Mouse (Mus musculus) olfactory bulb, adult 2 months (tissue): ENCODE measurements around the gene Mfsd12. TPM values are rescaled to one million over a fixed set of nuclear protein-coding genes. Genes with fewer than 3 reads are reported as not detected.

Experiments
- H3K27ac ChIP-seq: fragments of 200-500 bp; 2 replicates; pipeline ENCODE4 v1.5.1; 2012; ENCODE audit warnings: low read depth, low read length; ENCODE audit not compliant: insufficient read depth
- H3K4me1 ChIP-seq: fragments of 200-500 bp; 2 replicates; pipeline ENCODE4 v1.6.1; 2012; ENCODE audit warnings: low read length; ENCODE audit not compliant: control insufficient read depth, insufficient read depth
- H3K4me3 ChIP-seq: fragments of 200-500 bp; 2 replicates; pipeline ENCODE4 v1.5.1; 2012; ENCODE audit warnings: mild to moderate bottlenecking, low read depth, low read length, moderate library complexity; ENCODE audit not compliant: insufficient read depth
- CTCF ChIP-seq: fragments of 200-500 bp; IDR thresholded peaks from 2 replicates; pipeline ENCODE4 v1.5.1; 2012; ENCODE audit warnings: low read depth, mild to moderate bottlenecking, low read length, moderate library complexity; ENCODE audit not compliant: insufficient read depth
- POLR2A ChIP-seq: fragments of 200-500 bp; IDR thresholded peaks from 2 replicates; pipeline ENCODE4 v1.6.1; 2012; ENCODE audit warnings: mild to moderate bottlenecking, low read depth, low read length, moderate library complexity; ENCODE audit not compliant: insufficient read depth
- WGBS: fragments of 180-500 bp; shearing (Covaris S2); methylation state at CpG from one replicate; pipeline ENCODE4 v1.1.7; 2018; 5-methylcytosine and 5-hydroxymethylcytosine counted together
- polyA plus RNA-seq: library from polyadenylated mRNA; stranded (reverse); fragments of >200 nt; gene quantifications from 2 replicates; pipeline ENCODE4 v1.2.4, GENCODE M21; 2012; ENCODE audit warnings: low replicate concordance; ENCODE audit not compliant: missing spikeins, insufficient read depth, insufficient read length

The Mfsd12 gene
- polyA plus RNA-seq, 1 experiment, result not detected

DNA sequence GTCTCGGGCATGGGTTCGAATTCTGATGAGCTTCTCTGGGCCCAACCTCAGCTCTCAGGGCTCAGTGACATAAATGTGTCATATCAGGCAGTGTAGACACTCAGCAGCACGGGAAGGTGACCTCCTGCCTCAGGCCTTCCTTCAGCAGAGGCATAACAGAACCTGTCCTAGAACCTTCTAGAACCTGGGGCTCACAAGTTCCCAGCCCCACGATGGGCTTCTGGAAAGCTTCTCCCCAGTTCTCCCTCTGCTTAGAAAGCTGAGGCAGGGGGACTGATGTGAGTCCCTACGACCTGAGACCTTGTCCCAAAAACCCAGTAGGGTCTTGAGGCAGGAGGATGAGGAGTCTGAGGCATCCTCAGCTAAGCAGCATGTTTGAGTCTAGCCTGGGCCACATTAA is 57.9 kb downstream of the Mfsd12 start:
- TF ChIP-seq POLR2A, result no peak
- no peak for TF ChIP-seq CTCF
- H3K4me3 ChIP-seq, result no peak overlapping the region
- H3K27ac ChIP-seq, result peak overlapping the region; percentile 75
- H3K4me1 ChIP-seq, result peaks cover 96% of the 10 kb centered on the region
- 77% methylated on average over 5 of the region's 5 CpGs for WGBS

Other genes with a start within 250 kb of the Mfsd12 start
- gene Zbtb7a, start 222.3 kb upstream of the Mfsd12 start, polyA plus RNA-seq, result 77.0 TPM in 1 of 2 replicates, not detected in the other
- gene Pias4, start 189.6 kb upstream of the Mfsd12 start, polyA plus RNA-seq, result not detected in 2 replicates
- gene Eef2, start 180.9 kb upstream of the Mfsd12 start, polyA plus RNA-seq, result 423 and 2,167 TPM in 2 replicates
- not detected in 2 replicates for gene Dapk3, start 174.5 kb upstream of the Mfsd12 start, polyA plus RNA-seq
- gene 4930442H23Rik, start 173.6 kb upstream of the Mfsd12 start, polyA plus RNA-seq, result not detected in 2 replicates
- gene Nmrk2, start 155.4 kb upstream of the Mfsd12 start, polyA plus RNA-seq, result not detected in 2 replicates
- not detected in 2 replicates for gene Atcay, start 126.7 kb upstream of the Mfsd12 start, polyA plus RNA-seq
- gene Zfr2, start 124.3 kb upstream of the Mfsd12 start, polyA plus RNA-seq, result not detected in 2 replicates
- gene Matk, start 104.6 kb upstream of the Mfsd12 start, polyA plus RNA-seq, result not detected in 2 replicates
- not detected in 2 replicates for gene Mrpl54, start 90.6 kb upstream of the Mfsd12 start, polyA plus RNA-seq
- not detected in 2 replicates for gene Apba3, start 90.5 kb upstream of the Mfsd12 start, polyA plus RNA-seq
- gene Tjp3, start 65.9 kb upstream of the Mfsd12 start, polyA plus RNA-seq, result not detected in 2 replicates
- 935 TPM in 1 of 2 replicates, not detected in the other for gene Pip5k1c, start 64.5 kb upstream of the Mfsd12 start, polyA plus RNA-seq
- not detected in 2 replicates for gene Cactin, start 36.4 kb upstream of the Mfsd12 start, polyA plus RNA-seq
- gene Tbxa2r, start 28.8 kb upstream of the Mfsd12 start, polyA plus RNA-seq, result not detected in 2 replicates
- gene Gipc3, start 14.2 kb upstream of the Mfsd12 start, polyA plus RNA-seq, result not detected in 2 replicates
- gene Hmg20b, start 7.0 kb upstream of the Mfsd12 start, polyA plus RNA-seq, result not detected in 2 replicates
- gene 4930404N11Rik, start 8.3 kb downstream of the Mfsd12 start, polyA plus RNA-seq, result not detected in 2 replicates
- not detected in 2 replicates for gene Fzr1, start 21.0 kb downstream of the Mfsd12 start, polyA plus RNA-seq
- not detected in 2 replicates for gene Dohh, start 26.9 kb downstream of the Mfsd12 start, polyA plus RNA-seq
- not detected in 2 replicates for gene Gm48551, start 27.0 kb downstream of the Mfsd12 start, polyA plus RNA-seq
- not detected in 2 replicates for gene Gm48552, start 31.5 kb downstream of the Mfsd12 start, polyA plus RNA-seq
- gene Smim24, start 35.6 kb downstream of the Mfsd12 start, polyA plus RNA-seq, result not detected in 2 replicates
- gene Nfic, start 98.1 kb downstream of the Mfsd12 start, polyA plus RNA-seq, result not detected in 2 replicates
- gene Celf5, start 125.2 kb downstream of the Mfsd12 start, polyA plus RNA-seq, result not detected in 2 replicates
- gene Ncln, start 138.9 kb downstream of the Mfsd12 start, polyA plus RNA-seq, result 181 TPM in 1 of 2 replicates, not detected in the other
- gene S1pr4, start 142.6 kb downstream of the Mfsd12 start, polyA plus RNA-seq, result not detected in 2 replicates
- gene Gna15, start 166.7 kb downstream of the Mfsd12 start, polyA plus RNA-seq, result not detected in 2 replicates
- gene Gna11, start 187.7 kb downstream of the Mfsd12 start, polyA plus RNA-seq, result not detected in 2 replicates
- 1,500 TPM in 1 of 2 replicates, not detected in the other for gene Aes, start 202.0 kb downstream of the Mfsd12 start, polyA plus RNA-seq
- gene Tle2, start 217.1 kb downstream of the Mfsd12 start, polyA plus RNA-seq, result not detected in 2 replicates
- gene Tle6, start 243.6 kb downstream of the Mfsd12 start, polyA plus RNA-seq, result not detected in 2 replicates
- not detected in 2 replicates for gene BC025920, start 248.8 kb downstream of the Mfsd12 start, polyA plus RNA-seq